Mouse (Mus musculus): ENCODE measurements around the gene Fbl. TPM values are rescaled to one million over a fixed set of nuclear protein-coding genes. Genes with fewer than 3 reads are reported as not detected.
"Not testable (repeated sequence)": the region's sequence is repeated elsewhere in the genome, so short reads cannot be mapped to it uniquely, and the experiment has no call there.

Gene Fbl
- polyA plus RNA-seq, 1 experiment from 2014 or later = 110 TPM

- ATAC-seq (ENCODE audit: insufficient number of reproducible peaks, low FRiP score, low TSS enrichment, low read depth); H3K27me3 ChIP-seq; H3K27ac ChIP-seq; H3K36me3 ChIP-seq; H3K9me3 ChIP-seq; H3K4me1 ChIP-seq; H3K4me2 ChIP-seq; H3K4me3 ChIP-seq; H3K9ac ChIP-seq: not testable (repeated sequence)
- 83% methylated on average over 4 of the region's 4 CpGs for WGBS
Measured at GRCm38 (mm10) chr7:28226836-28227235, 57.3 kb downstream of the Fbl start.

- H3K9me3 ChIP-seq; ATAC-seq (ENCODE audit: insufficient number of reproducible peaks, low FRiP score, low TSS enrichment, low read depth); H3K4me1 ChIP-seq: not testable (repeated sequence)
Measured at GRCm38 (mm10) chr7:28227421-28227820, 57.9 kb downstream of the Fbl start.

More at GRCm38 (mm10) chr7:28227421-28227820, 57.9 kb downstream of the Fbl start:
- not testable (repeated sequence) for H3K27me3 ChIP-seq, H3K27ac ChIP-seq, H3K4me3 ChIP-seq, H3K36me3 ChIP-seq, H3K4me2 ChIP-seq, H3K9ac ChIP-seq
- 88% methylated on average over 4 of the region's 4 CpGs for WGBS

Other genes with a start within 250 kb of the Fbl start
- gene Zfp974, start 240.2 kb upstream of the Fbl start, polyA plus RNA-seq (2015; fragmentation: Nextera tagmentation; extraction: Ambion mirVana) = 8.1 and 9.2 TPM in 2 replicates
- 17.7 and 19.2 TPM in 2 replicates for gene Zfp780b, start 190.5 kb upstream of the Fbl start, polyA plus RNA-seq (2015; fragmentation: Nextera tagmentation; extraction: Ambion mirVana)
- gene Zfp850, start 155.6 kb upstream of the Fbl start, polyA plus RNA-seq (2015; fragmentation: Nextera tagmentation; extraction: Ambion mirVana) = 2.4 and 3.5 TPM in 2 replicates
- 279 and 292 TPM in 2 replicates for gene Psmc4, start 119.6 kb upstream of the Fbl start, polyA plus RNA-seq (2015; fragmentation: Nextera tagmentation; extraction: Ambion mirVana)
- 0.13 and 0.22 TPM in 2 replicates for gene Fcgbp, start 98.5 kb upstream of the Fbl start, polyA plus RNA-seq (2015; fragmentation: Nextera tagmentation; extraction: Ambion mirVana)
- not detected in 2 replicates for gene 9530053A07Rik, start 40.2 kb upstream of the Fbl start, polyA plus RNA-seq (2015; fragmentation: Nextera tagmentation; extraction: Ambion mirVana)
- 9.2 and 11.7 TPM in 2 replicates for gene Dyrk1b, start 9.8 kb downstream of the Fbl start, polyA plus RNA-seq (2015; fragmentation: Nextera tagmentation; extraction: Ambion mirVana)
- 2.8 and 3.5 TPM in 2 replicates for gene Eid2, start 98.2 kb downstream of the Fbl start, polyA plus RNA-seq (2015; fragmentation: Nextera tagmentation; extraction: Ambion mirVana)
- gene Eid2b, start 108.0 kb downstream of the Fbl start, polyA plus RNA-seq (2015; fragmentation: Nextera tagmentation; extraction: Ambion mirVana) = 12.6 and 12.8 TPM in 2 replicates
- 1.0 TPM in 1 of 2 replicates, not detected in the other for gene Selenov, start 121.5 kb downstream of the Fbl start, polyA plus RNA-seq (2015; fragmentation: Nextera tagmentation; extraction: Ambion mirVana)
- gene Dll3, start 132.5 kb downstream of the Fbl start, polyA plus RNA-seq (2015; fragmentation: Nextera tagmentation; extraction: Ambion mirVana) = 0.35 and 0.53 TPM in 2 replicates
- 115 and 126 TPM in 2 replicates for gene Timm50, start 142.4 kb downstream of the Fbl start, polyA plus RNA-seq (2015; fragmentation: Nextera tagmentation; extraction: Ambion mirVana)
- 95.3 and 98.0 TPM in 2 replicates for gene Supt5, start 169.0 kb downstream of the Fbl start, polyA plus RNA-seq (2015; fragmentation: Nextera tagmentation; extraction: Ambion mirVana)
- 822 and 1,022 TPM in 2 replicates for gene Rps16, start 180.9 kb downstream of the Fbl start, polyA plus RNA-seq (2015; fragmentation: Nextera tagmentation; extraction: Ambion mirVana)
- gene Plekhg2, start 202.9 kb downstream of the Fbl start, polyA plus RNA-seq (2015; fragmentation: Nextera tagmentation; extraction: Ambion mirVana) = 54.4 and 54.8 TPM in 2 replicates
- gene Zfp36, start 210.5 kb downstream of the Fbl start, polyA plus RNA-seq (2015; fragmentation: Nextera tagmentation; extraction: Ambion mirVana) = 22.8 and 26.0 TPM in 2 replicates
- 44.8 and 45.1 TPM in 2 replicates for gene Med29, start 223.0 kb downstream of the Fbl start, polyA plus RNA-seq (2015; fragmentation: Nextera tagmentation; extraction: Ambion mirVana)
- 67.6 and 73.4 TPM in 2 replicates for gene Paf1, start 223.2 kb downstream of the Fbl start, polyA plus RNA-seq (2015; fragmentation: Nextera tagmentation; extraction: Ambion mirVana)

Measured in limb, embryonic 15.5 days (tissue).